Mouse (Mus musculus) intestine, embryonic 14.5 days (tissue): ENCODE results near the gene Olfr1396. TPM values are rescaled to one million over a fixed set of nuclear protein-coding genes. Genes with fewer than 3 reads are reported as not detected.

Experiments
- ATAC-seq: fragments of 200-750 bp; cut with Nextera tagmentation; replicated peaks from 2 replicates; pipeline ENCODE4 v1.8.0; 2017; ENCODE audit warnings: low read depth, moderate number of reproducible peaks, moderate TSS enrichment, moderate library complexity; ENCODE audit not compliant: low FRiP score, low TSS enrichment
- DNase-seq: peaks from one replicate; pipeline ENCODE4 v3.0.0-alpha.2; 2018; ENCODE audit warnings: low spot score
- H3K27ac ChIP-seq: fragments of 300-500 bp; sonication (generic); 2 replicates; pipeline ENCODE4 v1.5.1; 2014; ENCODE audit warnings: low read depth, mild to moderate bottlenecking, control low read depth
- H3K27me3 ChIP-seq: fragments of 300-500 bp; sonication (generic); replicated peaks from 2 replicates; pipeline ENCODE4 v1.6.1; 2014; ENCODE audit warnings: low read length, control low read depth; ENCODE audit not compliant: control insufficient read depth, insufficient read depth
- H3K36me3 ChIP-seq: fragments of 300-500 bp; sonication (generic); 2 replicates; pipeline ENCODE4 v1.6.1; 2014; ENCODE audit warnings: low read length, control low read depth; ENCODE audit not compliant: control insufficient read depth, insufficient read depth
- H3K4me1 ChIP-seq: fragments of 300-500 bp; sonication (generic); replicated peaks from 2 replicates; pipeline ENCODE4 v1.6.1; 2014; ENCODE audit warnings: low read length, control low read depth, mixed read lengths; ENCODE audit not compliant: control insufficient read depth, insufficient read depth
- H3K4me2 ChIP-seq: fragments of 300-500 bp; sonication (generic); 2 replicates; pipeline ENCODE4 v1.6.1; 2014; ENCODE audit warnings: low read length
- H3K4me3 ChIP-seq: fragments of 300-500 bp; sonication (generic); 2 replicates; pipeline ENCODE4 v1.5.1; 2014; ENCODE audit warnings: low read depth, low read length, control low read depth, mixed read lengths
- H3K9ac ChIP-seq: fragments of 300-500 bp; sonication (generic); 2 replicates; pipeline ENCODE4 v1.6.1; 2014; ENCODE audit warnings: mild to moderate bottlenecking, low read length
- H3K9me3 ChIP-seq: fragments of 300-500 bp; sonication (generic); 2 replicates; pipeline ENCODE4 v1.6.1; 2016; ENCODE audit warnings: low read length, control low read depth; ENCODE audit not compliant: control insufficient read depth
- WGBS: fragments of 180-500 bp; shearing (Covaris S2); extraction: QIAGEN DNeasy Blood & Tissue Kit; methylation state at CpG from one replicate; pipeline ENCODE4 v1.1.7; 2014; 5-methylcytosine and 5-hydroxymethylcytosine counted together
- polyA plus RNA-seq: library from polyadenylated mRNA; unstranded; fragments of >200 nt; fragmentation: Nextera tagmentation; extraction: Ambion mirVana; gene quantifications from 2 replicates; pipeline ENCODE4 v1.2.1, GENCODE M21; 2014

Gene Olfr1396
- polyA plus RNA-seq = not detected in 2 replicates

- Histone ChIP-seq H3K4me1 (no peaks in the 10 kb centered on the region), H3K27ac (no peak within 1 kb of the TSS), H3K36me3 (no peaks in the 10 kb centered on the region), H3K9ac (no peak within 1 kb of the TSS), H3K4me2 (no peak within 1 kb of the TSS), H3K9me3 (no peaks in the 10 kb centered on the region), H3K27me3 (no peaks in the 10 kb centered on the region), H3K4me3 (no peak within 1 kb of the TSS)
- ATAC-seq = no peak
- DNase-seq = no peak
Observed at GRCm38 (mm10) chr11:49114774-49115173, at the start of gene Olfr1396. Gene Olfr1396, minus strand, starts transcription at chr11:49114874.

GRCm38 (mm10) chr11:49156821-49157814 is 42.4 kb upstream of the Olfr1396 start:
- no peak overlapping the region for H3K27ac ChIP-seq
- WGBS = 87% methylated on average over 2 of the region's 2 CpGs
- H3K4me1 ChIP-seq = no peaks in the 10 kb centered on the region
- H3K36me3 ChIP-seq = no peaks in the 10 kb centered on the region
- no peak overlapping the region for H3K4me2 ChIP-seq
- no peak overlapping the region for H3K9ac ChIP-seq
- DNase-seq (no peak), ATAC-seq (no peak)
- no peaks in the 10 kb centered on the region for H3K27me3 ChIP-seq
- no peaks in the 10 kb centered on the region for H3K9me3 ChIP-seq
- H3K4me3 ChIP-seq = no peak overlapping the region

- Histone ChIP-seq H3K4me1 (no peaks in the 10 kb centered on the region), H3K9me3 (no peaks in the 10 kb centered on the region), H3K36me3 (no peaks in the 10 kb centered on the region), H3K4me2 (no peak within 1 kb of the TSS), H3K4me3 (no peak within 1 kb of the TSS), H3K27ac (no peak within 1 kb of the TSS), H3K9ac (no peak within 1 kb of the TSS), H3K27me3 (no peaks in the 10 kb centered on the region)
- DNase-seq (no peak), ATAC-seq (no peak)
- 89% methylated on average over 1 of the region's 1 CpGs for WGBS
Observed at GRCm38 (mm10) chr11:49154077-49154476, 39.4 kb upstream of the Olfr1396 start, which contains the start of gene Olfr1394. Gene Olfr1394, plus strand, starts transcription at chr11:49154377.

GRCm38 (mm10) chr11:49141974-49142373 is 27.3 kb upstream of the Olfr1396 start, which contains the start of gene Olfr1395:
Gene Olfr1395, plus strand, starts transcription at chr11:49142274.
- no peak within 1 kb of the TSS for H3K4me3 ChIP-seq
- WGBS = 91% methylated on average over 6 of the region's 6 CpGs
- no peaks in the 10 kb centered on the region for H3K27me3 ChIP-seq
- no peak for DNase-seq
- no peaks in the 10 kb centered on the region for H3K36me3 ChIP-seq
- H3K9me3 ChIP-seq = no peaks in the 10 kb centered on the region
- no peak within 1 kb of the TSS for H3K9ac ChIP-seq
- no peak within 1 kb of the TSS for H3K27ac ChIP-seq
- H3K4me1 ChIP-seq = no peaks in the 10 kb centered on the region
- H3K4me2 ChIP-seq = no peak within 1 kb of the TSS
- ATAC-seq = no peak

GRCm38 (mm10) chr11:49124169-49124568 is 9.5 kb upstream of the Olfr1396 start:
- WGBS = 80% methylated on average over 2 of the region's 2 CpGs
- no peak overlapping the region for H3K4me3 ChIP-seq
- H3K4me1 ChIP-seq = no peaks in the 10 kb centered on the region
- ATAC-seq (no peak), DNase-seq (no peak)
- H3K9ac ChIP-seq = no peak overlapping the region
- H3K9me3 ChIP-seq = no peaks in the 10 kb centered on the region
- H3K36me3 ChIP-seq = no peaks in the 10 kb centered on the region
- H3K27ac ChIP-seq = no peak overlapping the region
- H3K4me2 ChIP-seq = no peak overlapping the region
- H3K27me3 ChIP-seq = no peaks in the 10 kb centered on the region

GRCm38 (mm10) chr11:49119635-49120034 is 5.0 kb upstream of the Olfr1396 start:
- Histone ChIP-seq H3K4me2 (no peak overlapping the region), H3K27ac (no peak overlapping the region), H3K36me3 (no peaks in the 10 kb centered on the region), H3K4me1 (no peaks in the 10 kb centered on the region), H3K4me3 (no peak overlapping the region), H3K9ac (no peak overlapping the region), H3K27me3 (no peaks in the 10 kb centered on the region), H3K9me3 (no peaks in the 10 kb centered on the region)
- ATAC-seq = no peak
- no peak for DNase-seq
- 86% methylated on average over 3 of the region's 3 CpGs for WGBS

- no peak overlapping the region for H3K4me2 ChIP-seq
Observed at GRCm38 (mm10) chr11:49114158-49114557, 516 bp downstream of the Olfr1396 start.

GRCm38 (mm10) chr11:49112624-49113219 is 2.0 kb downstream of the Olfr1396 start:
- Histone ChIP-seq H3K36me3 (no peaks in the 10 kb centered on the region), H3K9me3 (no peaks in the 10 kb centered on the region), H3K9ac (no peak overlapping the region), H3K27me3 (no peaks in the 10 kb centered on the region), H3K4me3 (no peak overlapping the region), H3K27ac (no peak overlapping the region), H3K4me2 (no peak overlapping the region), H3K4me1 (no peaks in the 10 kb centered on the region)
- 70% methylated on average over 6 of the region's 6 CpGs for WGBS
- ATAC-seq = peak; percentile 64; the same call in 1 of the 2 replicates
- no peak for DNase-seq

More at GRCm38 (mm10) chr11:49114158-49114557, 516 bp downstream of the Olfr1396 start:
- no peaks in the 10 kb centered on the region for H3K4me1 ChIP-seq
- H3K36me3 ChIP-seq = no peaks in the 10 kb centered on the region
- H3K27me3 ChIP-seq = no peaks in the 10 kb centered on the region
- ATAC-seq (no peak), DNase-seq (no peak)
- no peak overlapping the region for H3K9ac ChIP-seq
- WGBS = 47% methylated on average over 2 of the region's 2 CpGs
- H3K27ac ChIP-seq = no peak overlapping the region
- no peak overlapping the region for H3K4me3 ChIP-seq
- H3K9me3 ChIP-seq = no peaks in the 10 kb centered on the region
